Mouse (Mus musculus) left cerebral cortex, postnatal 4 days (tissue): ENCODE measurements at regions not wholly inside any gene's neighbourhood (a gene's known extent, or its start where the extent isn't known, plus 50 kb on each side); places are given as distances from the start of the nearest gene placed in this dataset.

ENCODE experiments used
- DNase-seq: peaks from one replicate; pipeline ENCODE4 v3.0.0-alpha.2; 2022
- intact Hi-C: fragments of 180-260 bp; cut with DNase I; formaldehyde crosslinking; loops from one replicate; pipeline ENCODE4 v1.15.1; 2025

- intact Hi-C loops = no loop called here
- DNase-seq = no peak
Measured at GRCm38 (mm10) chr3:135001270-135001669, 172.5 kb downstream of the Tacr3 start.

GRCm38 (mm10) chr3:135015784-135016183, 187.0 kb downstream of the Tacr3 start:
- intact Hi-C loops = no loop called here
- DNase-seq = no peak

GRCm38 (mm10) chr3:135024366-135024765, 188.0 kb upstream of the Cenpe start:
- intact Hi-C loops = no loop called here
- no peak for DNase-seq

- intact Hi-C loops = no loop called here
Measured at GRCm38 (mm10) chr3:135024799-135025198, 187.5 kb upstream of the Cenpe start.

GRCm38 (mm10) chr3:135032483-135032882, 179.9 kb upstream of the Cenpe start:
- DNase-seq = no peak
- intact Hi-C loops = no loop called here

More at GRCm38 (mm10) chr3:135024799-135025198, 187.5 kb upstream of the Cenpe start:
- no peak for DNase-seq

- intact Hi-C loops = no loop called here
- DNase-seq = no peak
Measured at GRCm38 (mm10) chr3:135037383-135037782, 175.0 kb upstream of the Cenpe start.

GRCm38 (mm10) chr3:135042195-135042594, 170.1 kb upstream of the Cenpe start:
- no peak for DNase-seq
- intact Hi-C loops = no loop called here

- intact Hi-C loops = no loop called here
- no peak for DNase-seq
Measured at GRCm38 (mm10) chr3:135045769-135046277, 166.5 kb upstream of the Cenpe start.

- intact Hi-C loops = no loop called here
- no peak for DNase-seq
Measured at GRCm38 (mm10) chr3:135091487-135091886, 120.8 kb upstream of the Cenpe start.

- intact Hi-C loops = no loop called here
- peak; percentile 34 for DNase-seq
Measured at GRCm38 (mm10) chr3:135100901-135101586, 111.3 kb upstream of the Cenpe start.
